In genomic region chr6:135190122-135190521, GRCm38 (mm10) we compare ENCODE assay signal across 18 mouse cellular contexts.
"Had no signal": no experiment of that assay in that cellular context is flagged by ENCODE, and none has a peak within 500 bp of the region (broad histone marks: within the 10 kb centered on the region; RNA-seq: fewer than 3 reads in every experiment).

No protein-coding gene starts in this region.

- H3K9ac ChIP-seq: kidney, embryonic 15.5 days; limb, embryonic 13.5 days; liver, embryonic 14.5 days; midbrain, embryonic 15.5 days; neural tube, embryonic 13.5 days; stomach, embryonic 15.5 days had no signal

- H3K4me1 ChIP-seq: limb, embryonic 13.5 days had no signal

- H3K36me3 ChIP-seq: kidney, embryonic 15.5 days; limb, embryonic 13.5 days; midbrain, embryonic 15.5 days; neural tube, embryonic 13.5 days; stomach, embryonic 15.5 days had no signal

- H3K4me2 ChIP-seq: kidney, embryonic 15.5 days; limb, embryonic 13.5 days; midbrain, embryonic 11.5 days; midbrain, embryonic 15.5 days; neural tube, embryonic 13.5 days; stomach, embryonic 15.5 days had no signal

- H3K27ac ChIP-seq: kidney, embryonic 15.5 days; limb, embryonic 13.5 days; liver, embryonic 14.5 days; midbrain, embryonic 15.5 days; neural tube, embryonic 13.5 days; stomach, embryonic 15.5 days had no signal

- H3K27me3 ChIP-seq: kidney, embryonic 15.5 days; limb, embryonic 13.5 days; midbrain, embryonic 15.5 days; neural tube, embryonic 13.5 days; stomach, embryonic 15.5 days had no signal

- H3K4me3 ChIP-seq: kidney, embryonic 15.5 days; limb, embryonic 13.5 days; midbrain, embryonic 15.5 days; neural tube, embryonic 13.5 days; stomach, embryonic 15.5 days had no signal

- H3K9me3 ChIP-seq: kidney, embryonic 15.5 days; limb, embryonic 13.5 days; midbrain, embryonic 15.5 days; neural tube, embryonic 13.5 days; stomach, embryonic 15.5 days had no signal

- DNase-seq: kidney, adult 2 months; kidney, postnatal 14 days; left cerebral cortex, postnatal 4 days; lung, adult 2 months; lung, postnatal 36 days; retina, postnatal 1 day; right cerebral cortex, postnatal 4 days; spleen, adult 18-20 months; thymus, adult 2 months; thymus, postnatal 36 days had no signal

- ATAC-seq: lung, postnatal 0 days; midbrain, embryonic 15.5 days had no signal
